Mouse (Mus musculus) intestine, postnatal 0 days (tissue): Measurements from ENCODE around the gene Tbx5. TPM values are rescaled to one million over a fixed set of nuclear protein-coding genes. Genes with fewer than 3 reads are reported as not detected.
"Not testable (repeated sequence)": the region's sequence is repeated elsewhere in the genome, so short reads cannot be mapped to it uniquely, and the experiment has no call there.

Source experiments
- ATAC-seq: fragments of 200-750 bp; cut with Nextera tagmentation; 2 replicates; pipeline ENCODE4 v1.8.0; 2017; ENCODE audit warnings: mild to moderate bottlenecking, moderate TSS enrichment, moderate library complexity
- H3K27ac ChIP-seq: fragments of 300-500 bp; sonication (generic); 2 replicates; pipeline ENCODE4 v1.5.1; 2014; ENCODE audit warnings: mild to moderate bottlenecking, low read depth, low read length, moderate library complexity
- H3K27me3 ChIP-seq: fragments of 300-500 bp; sonication (generic); replicated peaks from 2 replicates; pipeline ENCODE4 v1.6.1; 2014; ENCODE audit warnings: low read length, mixed read lengths; ENCODE audit not compliant: control insufficient read depth, insufficient read depth
- H3K36me3 ChIP-seq: fragments of 300-500 bp; sonication (generic); 2 replicates; pipeline ENCODE4 v1.6.1; 2014; ENCODE audit warnings: mild to moderate bottlenecking, moderate library complexity; ENCODE audit not compliant: control insufficient read depth, insufficient read depth
- H3K4me1 ChIP-seq: fragments of 300-500 bp; sonication (generic); replicated peaks from 2 replicates; pipeline ENCODE4 v1.6.1; 2014; ENCODE audit warnings: antibody characterized with exemption, low read length, mixed read lengths; ENCODE audit not compliant: control insufficient read depth, insufficient read depth
- H3K4me2 ChIP-seq: fragments of 300-500 bp; sonication (generic); replicated peaks from 2 replicates; pipeline ENCODE4 v1.6.1; 2014; ENCODE audit warnings: low read depth, mild to moderate bottlenecking, moderate library complexity
- H3K4me3 ChIP-seq: fragments of 300-500 bp; sonication (generic); 2 replicates; pipeline ENCODE4 v1.5.1; 2014; ENCODE audit warnings: low read depth, low read length
- H3K9ac ChIP-seq: fragments of 300-500 bp; sonication (generic); 2 replicates; pipeline ENCODE4 v1.6.1; 2014; ENCODE audit warnings: mild to moderate bottlenecking, low read depth, low read length
- H3K9me3 ChIP-seq: fragments of 300-500 bp; sonication (generic); 2 replicates; pipeline ENCODE4 v1.6.1; 2016; ENCODE audit warnings: mixed run types; ENCODE audit not compliant: control insufficient read depth
- CTCF ChIP-seq: sonication (generic); IDR thresholded peaks from 2 replicates; pipeline ENCODE4 v1.5.1; 2016; ENCODE audit warnings: low read depth, mild to moderate bottlenecking, control low read depth, antibody characterized with exemption, moderate library complexity
- WGBS: fragments of 180-500 bp; shearing (Covaris S2); extraction: QIAGEN DNeasy Blood & Tissue Kit; methylation state at CpG from one replicate; pipeline ENCODE4 v1.1.7; 2014; 5-methylcytosine and 5-hydroxymethylcytosine counted together
- polyA plus RNA-seq: library from polyadenylated mRNA; unstranded; fragments of >200 nt; fragmentation: Nextera tagmentation; extraction: Ambion mirVana; gene quantifications from 2 replicates; pipeline ENCODE4 v1.2.1, GENCODE M21; 2015

Gene Tbx5
- polyA plus RNA-seq, 1 experiment from 2014 or later, result not detected

- no peaks in the 10 kb centered on the region for H3K4me1 ChIP-seq
- no peak overlapping the region for H3K27ac ChIP-seq
- no peaks in the 10 kb centered on the region for H3K27me3 ChIP-seq
- no peak overlapping the region for H3K4me3 ChIP-seq
- TF ChIP-seq CTCF, result no peak
- H3K9me3 ChIP-seq, result no peaks in the 10 kb centered on the region
- H3K4me2 ChIP-seq, result no peak overlapping the region
- H3K9ac ChIP-seq, result no peak overlapping the region
- 71% methylated on average over 12 of the region's 12 CpGs for WGBS
- ATAC-seq, result no peak
- H3K36me3 ChIP-seq, result no peaks in the 10 kb centered on the region
Observed at GRCm38 (mm10) chr5:119916551-119917171, 84.2 kb downstream of the Tbx5 start.

- WGBS, result 81% methylated on average over 1 of the region's 1 CpGs
- H3K9me3 ChIP-seq, result not testable (repeated sequence)
Observed at GRCm38 (mm10) chr5:119918381-119918780, 85.9 kb downstream of the Tbx5 start.

DNA sequence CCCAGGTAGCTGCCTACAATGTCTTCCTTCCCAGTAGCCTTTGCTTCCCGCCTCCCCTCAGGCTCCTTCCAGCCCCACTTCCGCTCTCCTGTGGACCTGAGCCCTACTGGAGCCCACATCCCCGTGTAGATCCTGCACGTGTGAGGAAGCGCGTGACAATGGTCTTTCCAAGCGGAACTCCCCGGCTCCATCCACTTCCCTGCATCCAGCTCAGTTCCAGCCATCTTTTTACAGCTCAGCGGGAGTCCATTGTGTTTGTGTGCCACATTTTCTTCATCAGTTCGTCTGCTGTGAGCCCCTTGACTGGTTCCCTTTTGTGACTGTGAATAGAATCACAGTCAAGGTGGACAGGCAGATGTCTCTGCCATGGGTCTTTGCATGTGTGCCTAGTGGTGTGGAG, 88.5 kb downstream of the Tbx5 start:
- Histone ChIP-seq H3K4me1 (no peaks in the 10 kb centered on the region), H3K9ac (no peak overlapping the region), H3K4me2 (no peak overlapping the region), H3K36me3 (no peaks in the 10 kb centered on the region), H3K27ac (no peak overlapping the region), H3K27me3 (no peaks in the 10 kb centered on the region), H3K9me3 (no peaks in the 10 kb centered on the region), H3K4me3 (no peak overlapping the region)
- no peak for TF ChIP-seq CTCF
- 88% methylated on average over 10 of the region's 10 CpGs for WGBS
- ATAC-seq, result no peak

More at GRCm38 (mm10) chr5:119918381-119918780, 85.9 kb downstream of the Tbx5 start:
- H3K4me3 ChIP-seq, H3K27me3 ChIP-seq, ATAC-seq, H3K36me3 ChIP-seq, H3K27ac ChIP-seq, H3K4me2 ChIP-seq, H3K4me1 ChIP-seq, H3K9ac ChIP-seq: not testable (repeated sequence)

DNA sequence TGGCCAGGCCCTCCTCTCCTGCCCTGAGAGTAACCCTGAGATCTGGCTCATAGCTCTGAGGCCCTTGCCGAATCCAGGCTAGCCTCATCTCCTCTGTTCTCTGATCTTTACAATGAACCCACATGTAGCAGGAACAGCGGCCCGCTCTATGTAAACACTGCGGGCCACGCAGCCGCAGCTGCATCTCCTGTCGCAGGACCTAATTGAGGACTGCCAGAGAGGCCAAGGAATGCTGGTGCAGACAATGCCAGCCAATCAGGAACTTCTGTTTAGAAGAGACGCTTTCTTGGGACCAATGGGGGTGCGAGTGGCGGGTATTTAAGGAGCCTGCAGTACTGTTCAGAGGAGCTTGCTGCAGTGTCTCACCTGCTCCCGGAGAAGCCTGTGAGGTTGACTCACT, 89.8 kb downstream of the Tbx5 start:
- no peaks in the 10 kb centered on the region for H3K9me3 ChIP-seq
- no peak overlapping the region for H3K27ac ChIP-seq
- no peak overlapping the region for H3K4me2 ChIP-seq
- no peaks in the 10 kb centered on the region for H3K36me3 ChIP-seq
- ATAC-seq, result no peak
- H3K27me3 ChIP-seq, result no peaks in the 10 kb centered on the region
- no peak for TF ChIP-seq CTCF
- WGBS, result 25% methylated on average over 11 of the region's 11 CpGs
- H3K4me3 ChIP-seq, result no peak overlapping the region
- no peak overlapping the region for H3K9ac ChIP-seq
- H3K4me1 ChIP-seq, result no peaks in the 10 kb centered on the region

Other genes with a start within 250 kb of the Tbx5 start
- 30.6 and 42.6 TPM in 2 replicates for gene Tbx3, start 162.0 kb upstream of the Tbx5 start, polyA plus RNA-seq